Mouse (Mus musculus) ES-Bruce4 (cell line): ENCODE data around the gene Ifne. TPM values are rescaled to one million over a fixed set of nuclear protein-coding genes. Genes with fewer than 3 reads are reported as not detected.

ENCODE experiments used
- H3K27ac ChIP-seq: 2 replicates; pipeline ENCODE4 v1.5.1; 2012; ENCODE audit warnings: low read length, inconsistent platforms; ENCODE audit not compliant: insufficient read depth
- H3K27me3 ChIP-seq: 2 replicates; pipeline ENCODE4 v1.6.1; 2012; ENCODE audit warnings: mild to moderate bottlenecking, low read length, inconsistent platforms; ENCODE audit not compliant: control insufficient read depth, poor library complexity, insufficient read depth, severe bottlenecking
- H3K36me3 ChIP-seq: 2 replicates; pipeline ENCODE4 v1.6.1; 2012; ENCODE audit warnings: inconsistent platforms, mild to moderate bottlenecking, low read length, moderate library complexity; ENCODE audit not compliant: control insufficient read depth, poor library complexity, insufficient read depth, severe bottlenecking
- H3K4me1 ChIP-seq: one replicate; pipeline ENCODE4 v1.8.1; 2011; ENCODE audit warnings: low read length; ENCODE audit not compliant: control insufficient read depth, insufficient read depth
- H3K4me3 ChIP-seq: 2 replicates; pipeline ENCODE4 v1.5.1; 2011; ENCODE audit warnings: low read depth, mild to moderate bottlenecking, low read length
- H3K9ac ChIP-seq: 2 replicates; pipeline ENCODE4 v1.6.1; 2012; ENCODE audit warnings: low read depth, mild to moderate bottlenecking, inconsistent platforms; ENCODE audit not compliant: poor library complexity, severe bottlenecking
- H3K9me3 ChIP-seq: replicated peaks from 2 replicates; pipeline ENCODE4 v1.6.1; 2012; ENCODE audit warnings: mild to moderate bottlenecking, low read length, inconsistent platforms; ENCODE audit not compliant: control insufficient read depth, poor library complexity, insufficient read depth, severe bottlenecking
- CTCF ChIP-seq: IDR thresholded peaks from one replicate; pipeline ENCODE4 v1.8.1; 2011; ENCODE audit warnings: low read depth, low read length
- EP300 ChIP-seq: IDR thresholded peaks from 2 replicates; pipeline ENCODE4 v1.6.1; 2011; ENCODE audit warnings: low read depth, low read length; ENCODE audit not compliant: insufficient read depth
- POLR2A ChIP-seq: IDR thresholded peaks from one replicate; pipeline ENCODE4 v1.8.1; 2011; ENCODE audit warnings: low read length; ENCODE audit not compliant: insufficient read depth
- polyA plus RNA-seq: library from polyadenylated mRNA; stranded (reverse); fragments of >200 nt; gene quantifications from 2 replicates; pipeline ENCODE4 v1.2.4, GENCODE M21; 2011; ENCODE audit warnings: low read depth; ENCODE audit not compliant: missing spikeins, insufficient read depth, insufficient read length

Gene Ifne
- polyA plus RNA-seq, 1 experiment, result not detected

GRCm38 (mm10) chr4:88863309-88863708 is 16.7 kb downstream of the Ifne start:
- no peaks in the 10 kb centered on the region for H3K9me3 ChIP-seq

DNA sequence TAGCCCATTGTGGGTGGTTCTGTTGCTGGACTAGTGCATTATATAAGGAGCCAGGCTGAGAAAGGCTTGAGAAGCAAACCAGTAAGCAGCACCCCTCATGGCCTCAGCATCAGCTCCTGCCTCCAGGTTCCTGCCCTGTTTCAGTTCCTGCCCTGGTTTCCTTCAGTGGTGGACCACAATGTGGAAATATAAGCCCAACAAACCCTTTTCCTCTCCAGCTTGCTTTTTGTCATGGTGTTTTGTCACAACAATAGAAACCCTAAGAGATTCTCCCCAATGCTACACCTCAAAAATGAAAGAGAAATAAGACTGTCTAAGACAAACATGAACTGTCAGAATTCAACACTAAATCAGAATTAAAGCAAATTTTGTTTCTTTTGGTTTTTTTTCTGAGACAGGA is 20.8 kb downstream of the Ifne start:
- H3K4me1 ChIP-seq, result no peaks in the 10 kb centered on the region
- H3K4me3 ChIP-seq, result no peak overlapping the region
- TF ChIP-seq CTCF, result no peak
- TF ChIP-seq EP300, result no peak
- TF ChIP-seq POLR2A, result no peak
- H3K9ac ChIP-seq, result no peak overlapping the region
- H3K36me3 ChIP-seq, result no peaks in the 10 kb centered on the region
- H3K27me3 ChIP-seq, result no peaks in the 10 kb centered on the region
- H3K27ac ChIP-seq, result no peak overlapping the region
- no peaks in the 10 kb centered on the region for H3K9me3 ChIP-seq

More at GRCm38 (mm10) chr4:88863309-88863708, 16.7 kb downstream of the Ifne start:
- no peaks in the 10 kb centered on the region for H3K4me1 ChIP-seq
- H3K36me3 ChIP-seq, result no peaks in the 10 kb centered on the region
- no peak overlapping the region for H3K4me3 ChIP-seq
- TF ChIP-seq EP300 (no peak), CTCF (no peak), POLR2A (no peak)
- H3K27ac ChIP-seq, result no peak overlapping the region
- H3K9ac ChIP-seq, result no peak overlapping the region
- H3K27me3 ChIP-seq, result no peaks in the 10 kb centered on the region

- TF ChIP-seq EP300, result no peak
- no peak for TF ChIP-seq CTCF
- no peak for TF ChIP-seq POLR2A
- no peaks in the 10 kb centered on the region for H3K4me1 ChIP-seq
- H3K4me3 ChIP-seq, result no peak overlapping the region
- no peaks in the 10 kb centered on the region for H3K36me3 ChIP-seq
- H3K27me3 ChIP-seq, result no peaks in the 10 kb centered on the region
- H3K27ac ChIP-seq, result no peak overlapping the region
- H3K9ac ChIP-seq, result no peak overlapping the region
- no peaks in the 10 kb centered on the region for H3K9me3 ChIP-seq
Measured at GRCm38 (mm10) chr4:88851026-88851763, 28.8 kb downstream of the Ifne start.

DNA sequence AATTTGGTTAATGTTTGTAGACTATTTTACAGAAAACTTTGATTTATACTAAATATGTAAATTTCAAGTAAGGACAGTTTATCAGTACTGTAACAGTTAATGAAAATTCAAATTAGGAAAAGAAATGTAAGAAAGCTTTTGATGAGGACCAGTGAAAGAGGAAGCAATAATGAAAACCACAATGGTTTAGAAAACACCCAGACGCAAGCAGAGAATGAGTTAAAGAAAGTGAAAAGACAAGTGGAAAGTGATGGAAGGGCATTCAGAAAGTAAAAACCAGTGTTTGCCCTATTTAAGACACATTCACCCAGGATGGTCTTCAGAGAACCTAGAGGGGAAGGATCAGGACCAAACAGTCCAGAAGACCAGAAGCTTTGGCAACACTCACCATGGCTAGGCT is 30.3 kb downstream of the Ifne start, which contains the start of gene Ifna1:
TSS of gene Ifna1 (plus strand) at position 390 of the 400 bp plus-strand sequence.
- TF ChIP-seq EP300, result no peak
- TF ChIP-seq POLR2A, result no peak
- TF ChIP-seq CTCF, result no peak

GRCm38 (mm10) chr4:88845334-88845733 is 34.7 kb downstream of the Ifne start:
- no peak for TF ChIP-seq CTCF
- no peak for TF ChIP-seq POLR2A
- no peak for TF ChIP-seq EP300
- H3K9ac ChIP-seq, result no peak overlapping the region
- H3K4me3 ChIP-seq, result no peak overlapping the region
- no peak overlapping the region for H3K27ac ChIP-seq
- no peaks in the 10 kb centered on the region for H3K27me3 ChIP-seq
- no peaks in the 10 kb centered on the region for H3K9me3 ChIP-seq
- no peaks in the 10 kb centered on the region for H3K36me3 ChIP-seq
- no peaks in the 10 kb centered on the region for H3K4me1 ChIP-seq

More for the DNA sequence above, 30.3 kb downstream of the Ifne start, which contains the start of gene Ifna1:
- Histone ChIP-seq H3K9me3 (no peaks in the 10 kb centered on the region), H3K27me3 (no peaks in the 10 kb centered on the region), H3K27ac (no peak within 1 kb of the TSS), H3K36me3 (no peaks in the 10 kb centered on the region), H3K9ac (no peak within 1 kb of the TSS), H3K4me3 (no peak within 1 kb of the TSS), H3K4me1 (no peaks in the 10 kb centered on the region)

- H3K4me3 ChIP-seq, result no peak within 1 kb of the TSS
- H3K4me1 ChIP-seq, result no peaks in the 10 kb centered on the region
- no peaks in the 10 kb centered on the region for H3K36me3 ChIP-seq
- H3K9ac ChIP-seq, result no peak within 1 kb of the TSS
- no peak within 1 kb of the TSS for H3K27ac ChIP-seq
- H3K27me3 ChIP-seq, result no peaks in the 10 kb centered on the region
- H3K9me3 ChIP-seq, result no peaks in the 10 kb centered on the region
- TF ChIP-seq CTCF, result no peak
- TF ChIP-seq POLR2A, result no peak
- TF ChIP-seq EP300, result no peak
Measured at GRCm38 (mm10) chr4:88841438-88841911, 38.5 kb downstream of the Ifne start, which contains the start of gene Ifna4. TSS of gene Ifna4 (plus strand) at chr4:88841861.
